Mouse (Mus musculus) CH12.LX (cell line): Measurements from ENCODE around the gene Zc3h7a.

Experiments used
- BHLHE40 ChIP-seq: IDR thresholded peaks from 2 replicates; pipeline ENCODE4 v1.6.1; 2011; ENCODE audit warnings: mild to moderate bottlenecking, low read depth, low read length, improper control_type of control experiment
- CHD2 ChIP-seq: IDR thresholded peaks from 2 replicates; pipeline ENCODE4 v1.6.1; 2011; ENCODE audit warnings: low read length, improper control_type of control experiment
- CTCF ChIP-seq, 2 experiments: IDR thresholded peaks in 1 of 2; conservative IDR thresholded peaks in 1 of 2; 2 replicates each; pipeline ENCODE4 v1.5.1; 2011 to 2012; ENCODE audit warnings: low read depth in 2 of 2, low read length in 2 of 2, improper control_type of control experiment in 1 of 2, inconsistent platforms in 1 of 2, mild to moderate bottlenecking in 1 of 2, moderate library complexity in 1 of 2
- E2F4 ChIP-seq: IDR thresholded peaks from 2 replicates; pipeline ENCODE4 v1.6.1; 2011; ENCODE audit warnings: low read depth, low read length, improper control_type of control experiment; ENCODE audit not compliant: insufficient replicate concordance
- EP300 ChIP-seq: IDR thresholded peaks from 2 replicates; pipeline ENCODE4 v1.6.1; 2011; ENCODE audit warnings: low read length, improper control_type of control experiment
- HCFC1 ChIP-seq: IDR thresholded peaks from 2 replicates; pipeline ENCODE4 v1.6.1; 2012; ENCODE audit warnings: low read depth, mild to moderate bottlenecking, inconsistent platforms, low read length, improper control_type of control experiment
- KAT2A ChIP-seq: IDR thresholded peaks from 2 replicates; pipeline ENCODE4 v1.6.1; 2012; ENCODE audit warnings: low read length, improper control_type of control experiment, inconsistent platforms; ENCODE audit not compliant: insufficient replicate concordance
- PAX5 ChIP-seq: IDR thresholded peaks from 2 replicates; pipeline ENCODE4 v1.6.1; 2012; ENCODE audit warnings: low read length, inconsistent platforms, mixed read lengths
- POLR2A ChIP-seq: IDR thresholded peaks from 2 replicates; pipeline ENCODE4 v1.6.1; 2011; ENCODE audit warnings: low read depth, mild to moderate bottlenecking, improper control_type of control experiment, low read length
- POLR2AphosphoS2 ChIP-seq: IDR thresholded peaks from 2 replicates; pipeline ENCODE4 v1.6.1; 2011; ENCODE audit warnings: low read depth, low read length, improper control_type of control experiment

DNA sequence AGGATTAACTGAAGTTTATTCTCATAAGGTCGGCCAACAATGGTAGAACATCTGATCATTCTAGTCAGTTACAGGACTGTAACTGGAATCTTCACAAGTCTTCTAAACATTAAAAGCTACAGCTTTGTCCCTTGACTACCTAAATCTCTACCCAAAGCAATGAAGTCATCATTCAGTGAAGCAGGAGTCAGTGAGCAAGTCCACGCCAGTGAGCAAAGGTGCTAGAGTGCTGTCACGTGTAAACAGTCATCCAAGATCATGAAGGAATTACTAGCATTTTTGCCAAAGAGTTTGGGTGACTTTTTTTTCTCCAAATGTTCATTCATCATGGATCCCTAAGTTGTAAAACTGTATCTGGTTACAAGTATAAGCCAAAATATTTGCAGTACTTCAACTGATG lies 41.6 kb upstream of the Zc3h7a start:
- TF ChIP-seq HCFC1 (no peak), POLR2AphosphoS2 (no peak; the same call in 1 of the 2 replicates), CTCF (conservative IDR thresholded peaks at IDR 0.05 in 1 of 2, IDR thresholded peaks at IDR 0.05 in 1 of 2; ENCODE audit: low read depth in 2 of 2, low read length in 2 of 2) (no peak), CHD2 (no peak), PAX5 (no peak), BHLHE40 (no peak), POLR2A (no peak), KAT2A (no peak), EP300 (no peak), E2F4 (no peak)
